Mouse (Mus musculus): ENCODE data around the gene Txnip. TPM values are rescaled to one million over a fixed set of nuclear protein-coding genes. Genes with fewer than 3 reads are reported as not detected.
"Not testable (repeated sequence)": the region's sequence is repeated elsewhere in the genome, so short reads cannot be mapped to it uniquely, and the experiment has no call there.

Txnip gene
- polyA plus RNA-seq (2015; fragmentation: Nextera tagmentation; extraction: Ambion mirVana), result 144 and 153 TPM in 2 replicates

DNA sequence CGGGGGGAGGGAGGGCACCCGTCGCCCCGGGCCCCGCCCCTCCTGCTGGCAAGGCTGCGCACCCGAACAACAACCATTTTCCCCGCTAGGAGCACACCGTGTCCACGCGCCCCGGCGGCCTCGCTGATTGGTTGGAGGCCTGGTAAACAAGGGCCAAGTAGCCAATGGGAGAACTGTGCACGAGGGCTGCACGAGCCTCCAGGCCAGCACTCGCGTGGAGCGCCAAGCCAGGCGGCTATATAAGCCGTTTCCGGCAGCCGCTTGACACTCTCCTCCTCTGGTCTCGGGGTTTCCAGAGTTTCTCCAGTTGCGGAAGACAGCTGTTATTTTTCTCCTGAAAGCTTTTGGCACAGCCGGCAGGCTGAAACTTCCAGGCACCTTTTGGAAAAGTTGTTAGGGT, at the start of gene Txnip:
TSS of gene Txnip (plus strand) at position 264 of the 400 bp plus-strand sequence.
- Histone ChIP-seq H3K9me3 (replicated peaks) (no peaks in the 10 kb centered on the region), H3K27me3 (no peaks in the 10 kb centered on the region), H3K4me2 (peak within 1 kb of the TSS; percentile 78), H3K9ac (peak within 1 kb of the TSS; percentile 68), H3K36me3 (peaks cover 25% of the 10 kb centered on the region), H3K27ac (peak within 1 kb of the TSS; percentile 96), H3K4me3 (replicated peaks) (peak within 1 kb of the TSS; percentile 63), H3K4me1 (peaks cover 59% of the 10 kb centered on the region)
- WGBS, result under 1% methylated on average over 26 of the region's 26 CpGs
- peak; percentile 98 for ATAC-seq (replicated peaks; ENCODE audit: low FRiP score)

GRCm38 (mm10) chr3:96507966-96508365, 49.8 kb upstream of the Txnip start:
- not testable (repeated sequence) for H3K4me3 ChIP-seq (replicated peaks); H3K27ac ChIP-seq; ATAC-seq (replicated peaks; ENCODE audit: low FRiP score); H3K4me2 ChIP-seq; H3K27me3 ChIP-seq; H3K9me3 ChIP-seq (replicated peaks); H3K4me1 ChIP-seq; H3K9ac ChIP-seq; H3K36me3 ChIP-seq
- WGBS, result 82% methylated on average over 7 of the region's 9 CpGs

- Histone ChIP-seq H3K9me3 (replicated peaks) (no peaks in the 10 kb centered on the region), H3K4me1 (no peaks in the 10 kb centered on the region), H3K4me2 (no peak overlapping the region), H3K4me3 (replicated peaks) (no peak overlapping the region), H3K27ac (no peak overlapping the region), H3K36me3 (no peaks in the 10 kb centered on the region), H3K27me3 (peaks cover 17% of the 10 kb centered on the region; the same call in 1 of the 2 replicates), H3K9ac (no peak overlapping the region)
- no peak for ATAC-seq (replicated peaks; ENCODE audit: low FRiP score)
- WGBS, result 29% methylated on average over 5 of the region's 5 CpGs
These were observed 37.6 kb upstream of the Txnip start for GRCm38 (mm10) chr3:96520171-96520570.

DNA sequence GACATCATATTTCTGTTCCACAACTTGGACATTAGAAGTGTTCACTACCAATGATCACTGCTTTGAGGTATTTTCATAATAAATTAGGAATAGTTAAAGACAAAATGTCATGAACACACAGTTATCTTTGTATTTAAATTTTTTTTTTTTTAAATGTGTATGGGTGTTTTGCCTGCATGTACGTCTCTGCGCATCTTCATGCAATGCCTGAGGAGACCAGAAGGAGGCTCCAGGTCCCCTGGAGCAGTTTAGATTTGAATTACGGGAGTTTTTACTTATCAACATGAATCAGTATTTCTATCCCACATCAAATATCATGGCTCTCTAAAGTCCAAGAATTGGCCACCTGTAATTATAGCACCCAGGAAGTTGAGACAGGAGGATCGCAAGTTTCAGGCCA, 35.6 kb upstream of the Txnip start:
- H3K4me2 ChIP-seq, result no peak overlapping the region
- WGBS, result 66% methylated on average over 4 of the region's 4 CpGs
- no peaks in the 10 kb centered on the region for H3K9me3 ChIP-seq (replicated peaks)
- no peak for ATAC-seq (replicated peaks; ENCODE audit: low FRiP score)
- H3K4me3 ChIP-seq (replicated peaks), result no peak overlapping the region
- no peak overlapping the region for H3K27ac ChIP-seq
- no peaks in the 10 kb centered on the region for H3K36me3 ChIP-seq
- H3K4me1 ChIP-seq, result peaks cover 5% of the 10 kb centered on the region
- no peak overlapping the region for H3K9ac ChIP-seq
- peaks cover 36% of the 10 kb centered on the region for H3K27me3 ChIP-seq

DNA sequence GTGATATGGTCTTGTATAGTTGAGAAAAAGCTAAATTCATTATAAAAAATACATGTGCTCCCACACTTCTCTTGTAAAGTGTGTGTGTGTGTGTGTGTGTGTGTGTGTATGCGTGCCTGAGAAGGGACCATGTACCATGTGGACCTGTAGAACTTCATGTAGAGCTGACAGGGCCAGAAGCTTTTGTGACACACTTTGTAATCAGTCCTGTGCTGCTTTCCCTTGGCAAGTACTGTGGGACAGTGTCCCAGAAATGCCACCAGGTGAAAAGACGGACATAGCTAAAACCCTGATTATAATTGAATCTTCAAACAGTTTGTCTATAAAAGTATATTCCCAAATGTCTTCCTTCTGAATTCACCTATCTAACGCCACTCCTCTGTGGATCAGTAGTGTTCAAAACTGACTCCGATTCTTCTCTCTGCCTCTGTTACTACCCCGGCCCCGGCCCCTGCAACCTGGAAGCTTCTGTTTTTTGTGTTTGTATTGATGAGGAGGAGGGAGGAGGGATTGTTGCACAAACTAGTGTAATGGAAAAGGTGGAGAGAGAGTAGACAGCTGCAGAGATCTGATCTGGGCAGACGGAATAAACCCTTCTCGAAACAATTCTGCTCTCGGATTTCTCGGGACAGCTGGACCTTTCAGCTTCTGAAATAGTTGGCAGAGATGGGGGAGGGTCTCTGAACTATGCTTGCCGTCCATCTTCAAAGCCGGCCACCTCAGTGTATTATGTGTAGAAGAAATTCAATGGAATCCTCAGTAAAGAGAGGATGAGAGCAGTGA, 33.5 kb upstream of the Txnip start:
- Histone ChIP-seq H3K27ac (no peak overlapping the region), H3K9ac (no peak overlapping the region), H3K36me3 (no peaks in the 10 kb centered on the region), H3K9me3 (replicated peaks) (no peaks in the 10 kb centered on the region), H3K27me3 (peaks cover 57% of the 10 kb centered on the region), H3K4me1 (peaks cover 10% of the 10 kb centered on the region), H3K4me2 (no peak overlapping the region), H3K4me3 (replicated peaks) (no peak overlapping the region)
- no peak for ATAC-seq (replicated peaks; ENCODE audit: low FRiP score)
- WGBS, result 65% methylated on average over 12 of the region's 12 CpGs

DNA sequence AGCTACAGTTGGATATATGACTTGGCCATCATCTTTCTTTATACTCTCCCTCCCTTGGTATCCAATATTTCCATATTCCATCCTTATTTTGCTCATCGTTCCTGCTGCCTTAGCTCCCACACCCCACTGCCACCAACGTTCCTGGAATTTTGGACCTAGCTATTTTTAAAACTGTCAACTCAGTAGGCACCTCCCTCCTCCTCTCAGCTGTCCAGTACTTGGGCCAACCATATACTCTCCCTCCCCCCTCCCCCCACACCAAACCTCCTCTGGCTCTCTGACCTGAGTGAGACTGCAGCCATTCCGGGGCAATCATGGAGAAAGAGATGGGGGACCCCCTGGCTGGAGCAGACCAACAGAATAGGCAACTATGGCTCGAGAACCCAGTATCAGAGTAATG, 32.8 kb upstream of the Txnip start, which contains the start of gene Hfe2:
TSS of gene Hfe2 (plus strand) at position 259 of the 400 bp plus-strand sequence.
- no peaks in the 10 kb centered on the region for H3K36me3 ChIP-seq
- H3K9ac ChIP-seq, result no peak within 1 kb of the TSS
- H3K4me3 ChIP-seq (replicated peaks), result no peak within 1 kb of the TSS
- H3K27me3 ChIP-seq, result peaks cover 60% of the 10 kb centered on the region
- no peak within 1 kb of the TSS for H3K4me2 ChIP-seq
- WGBS, result 67% methylated on average over 4 of the region's 4 CpGs
- H3K4me1 ChIP-seq, result peaks cover 10% of the 10 kb centered on the region
- no peak within 1 kb of the TSS for H3K27ac ChIP-seq
- no peaks in the 10 kb centered on the region for H3K9me3 ChIP-seq (replicated peaks)
- ATAC-seq (replicated peaks; ENCODE audit: low FRiP score), result no peak

GRCm38 (mm10) chr3:96526013-96526762, 31.6 kb upstream of the Txnip start:
- Histone ChIP-seq H3K4me2 (no peak overlapping the region), H3K9ac (no peak overlapping the region), H3K9me3 (replicated peaks) (no peaks in the 10 kb centered on the region), H3K27me3 (peaks cover 64% of the 10 kb centered on the region), H3K27ac (no peak overlapping the region), H3K4me1 (peaks cover 10% of the 10 kb centered on the region), H3K36me3 (no peaks in the 10 kb centered on the region), H3K4me3 (replicated peaks) (no peak overlapping the region)
- ATAC-seq (replicated peaks; ENCODE audit: low FRiP score), result 0 out of 2 replicates have a peak, but pooled peaks have one; percentile 43
- WGBS, result 72% methylated on average over 11 of the region's 11 CpGs

- 3% methylated on average over 44 of the region's 44 CpGs for WGBS
These were observed 30.8 kb upstream of the Txnip start for GRCm38 (mm10) chr3:96526864-96527542.

DNA sequence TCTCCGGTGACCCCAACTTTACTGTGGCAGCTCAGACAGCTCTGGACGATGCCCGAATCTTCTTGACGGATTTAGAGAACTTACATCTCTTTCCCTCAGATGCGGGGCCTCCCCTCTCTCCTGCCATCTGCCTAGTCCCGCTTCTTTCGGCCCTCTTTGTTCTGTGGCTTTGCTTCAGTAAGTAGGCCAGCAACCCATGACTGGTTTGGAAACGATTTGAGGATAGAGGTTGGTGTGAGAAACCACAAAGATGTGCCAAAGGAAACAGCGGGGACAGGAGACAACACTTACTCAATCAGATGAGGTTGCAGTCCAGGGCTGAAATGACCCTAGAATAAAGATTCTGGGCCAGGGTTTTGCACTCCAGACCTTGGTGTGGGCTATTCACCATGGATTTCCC, 29.3 kb upstream of the Txnip start:
- Histone ChIP-seq H3K36me3 (no peaks in the 10 kb centered on the region), H3K4me2 (no peak overlapping the region), H3K27ac (no peak overlapping the region), H3K4me3 (replicated peaks) (no peak overlapping the region), H3K9ac (no peak overlapping the region), H3K9me3 (replicated peaks) (no peaks in the 10 kb centered on the region), H3K27me3 (peaks cover 63% of the 10 kb centered on the region), H3K4me1 (peaks cover 10% of the 10 kb centered on the region)
- ATAC-seq (replicated peaks; ENCODE audit: low FRiP score), result no peak
- WGBS, result 41% methylated on average over 9 of the region's 9 CpGs

More at GRCm38 (mm10) chr3:96526864-96527542, 30.8 kb upstream of the Txnip start:
- H3K9ac ChIP-seq, result peak overlapping the region; percentile 24; the same call in 1 of the 2 replicates
- peaks cover 10% of the 10 kb centered on the region for H3K4me1 ChIP-seq
- no peak overlapping the region for H3K27ac ChIP-seq
- H3K4me3 ChIP-seq (replicated peaks), result peak overlapping the region; percentile 48
- no peaks in the 10 kb centered on the region for H3K9me3 ChIP-seq (replicated peaks)
- ATAC-seq (replicated peaks; ENCODE audit: low FRiP score), result peak; percentile 58
- H3K4me2 ChIP-seq, result peak overlapping the region; percentile 83
- H3K36me3 ChIP-seq, result no peaks in the 10 kb centered on the region
- H3K27me3 ChIP-seq, result peaks cover 64% of the 10 kb centered on the region

GRCm38 (mm10) chr3:96532050-96532449, 25.7 kb upstream of the Txnip start:
- Histone ChIP-seq H3K27me3 (peaks cover 29% of the 10 kb centered on the region), H3K9ac (no peak overlapping the region), H3K4me2 (no peak overlapping the region), H3K4me1 (peaks cover 6% of the 10 kb centered on the region), H3K4me3 (replicated peaks) (no peak overlapping the region), H3K27ac (no peak overlapping the region), H3K36me3 (no peaks in the 10 kb centered on the region), H3K9me3 (replicated peaks) (no peaks in the 10 kb centered on the region)
- 53% methylated on average over 7 of the region's 7 CpGs for WGBS
- no peak for ATAC-seq (replicated peaks; ENCODE audit: low FRiP score)

GRCm38 (mm10) chr3:96534300-96534699, 23.5 kb upstream of the Txnip start:
- WGBS, result 64% methylated on average over 2 of the region's 2 CpGs
- no peak for ATAC-seq (replicated peaks; ENCODE audit: low FRiP score)
- H3K27me3 ChIP-seq, result peaks cover 6% of the 10 kb centered on the region

GRCm38 (mm10) chr3:96539316-96539715, 18.4 kb upstream of the Txnip start:
- WGBS, result 64% methylated on average over 2 of the region's 2 CpGs
- Histone ChIP-seq H3K27me3 (peaks cover 12% of the 10 kb centered on the region; the same call in 1 of the 2 replicates), H3K9me3 (replicated peaks) (no peaks in the 10 kb centered on the region), H3K4me2 (no peak overlapping the region), H3K9ac (no peak overlapping the region), H3K4me3 (replicated peaks) (no peak overlapping the region), H3K4me1 (no peaks in the 10 kb centered on the region), H3K36me3 (no peaks in the 10 kb centered on the region), H3K27ac (no peak overlapping the region)
- no peak for ATAC-seq (replicated peaks; ENCODE audit: low FRiP score)

More at GRCm38 (mm10) chr3:96534300-96534699, 23.5 kb upstream of the Txnip start:
- Histone ChIP-seq H3K4me2 (no peak overlapping the region), H3K9ac (no peak overlapping the region), H3K36me3 (no peaks in the 10 kb centered on the region), H3K4me1 (no peaks in the 10 kb centered on the region), H3K9me3 (replicated peaks) (no peaks in the 10 kb centered on the region), H3K27ac (no peak overlapping the region), H3K4me3 (replicated peaks) (no peak overlapping the region)

Data from kidney, embryonic 15.5 days (tissue).